Mouse (Mus musculus): ENCODE results near the gene St6galnac5. TPM values are rescaled to one million over a fixed set of nuclear protein-coding genes. Genes with fewer than 3 reads are reported as not detected.
A peak's percentile ranks its signal among the peaks of the same experiment; 100 is the strongest.

St6galnac5 gene
- polyA plus RNA-seq, 1 experiment = 1.2 TPM

GRCm38 (mm10) chr3:152867654-152868525, 114.2 kb downstream of the St6galnac5 start:
- no peak for DNase-seq (ENCODE audit: low read depth in 1 of 2, low spot score in 2 of 2)
- no peaks in the 10 kb centered on the region for H3K4me1 ChIP-seq (ENCODE audit: control insufficient read depth, insufficient read depth, insufficient read length)
- H3K27me3 ChIP-seq (ENCODE audit: control insufficient read depth, insufficient read depth, low read length) = no peaks in the 10 kb centered on the region
- WGBS = 89% methylated on average over 12 of the region's 12 CpGs
- no peaks in the 10 kb centered on the region for H3K36me3 ChIP-seq (ENCODE audit: control insufficient read depth, insufficient read depth, low read length)
- TF ChIP-seq POLR2A (IDR thresholded peaks at IDR 0.05; ENCODE audit: low read depth, low read length) (no peak), CTCF (IDR thresholded peaks at IDR 0.05; ENCODE audit: extremely low read depth, insufficient read depth, insufficient read length, insufficient replicate concordance) (no peak)
- no peak overlapping the region for H3K4me3 ChIP-seq (ENCODE audit: extremely low read depth, insufficient read depth, insufficient read length)
- H3K27ac ChIP-seq (ENCODE audit: insufficient read depth, low read length) = no peak overlapping the region

DNA sequence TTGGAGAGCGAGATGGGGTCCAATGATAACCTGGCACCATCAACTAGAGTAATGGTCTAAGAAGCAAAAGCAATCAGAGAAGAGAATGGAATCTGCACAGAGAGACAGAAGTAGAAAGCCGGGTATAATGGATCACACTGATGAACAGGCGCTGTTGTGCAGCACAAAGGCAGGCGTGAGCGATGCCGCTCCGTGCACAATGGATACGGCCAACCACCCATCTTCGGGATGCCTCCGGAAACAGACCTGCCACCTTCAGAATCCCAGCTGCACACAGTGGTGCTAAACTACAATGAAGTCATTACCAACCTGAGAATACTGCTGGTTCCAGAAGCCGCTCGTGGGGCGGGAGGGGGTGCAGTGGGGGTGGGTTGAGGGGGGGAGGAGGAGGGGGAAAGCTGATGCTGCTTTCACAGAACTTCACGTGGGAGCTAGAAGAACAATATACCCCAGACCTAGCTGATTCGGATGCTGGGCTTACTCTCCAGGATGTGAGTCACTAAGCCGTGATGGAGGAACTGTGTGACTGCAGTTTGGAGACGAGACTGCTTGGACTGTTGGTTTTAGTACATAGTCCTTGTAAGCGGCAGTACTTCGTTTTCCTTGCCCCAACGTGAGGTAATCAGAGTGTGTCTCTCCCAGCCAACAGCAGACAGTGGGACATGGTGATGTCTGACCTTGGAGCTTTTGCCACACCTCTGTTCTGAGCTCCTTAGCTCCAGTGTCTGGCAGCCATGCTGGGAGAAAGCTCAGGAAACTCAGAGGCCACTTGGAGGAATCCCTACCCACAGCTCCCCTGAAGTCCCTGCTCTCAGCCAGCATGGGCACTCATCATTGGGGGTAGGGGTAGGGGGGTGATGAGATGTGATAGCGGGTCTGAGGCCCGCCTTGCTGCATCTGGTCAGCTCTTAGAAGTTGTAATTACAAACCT, 115.7 kb downstream of the St6galnac5 start:
- Histone ChIP-seq H3K27ac (ENCODE audit: insufficient read depth, low read length) (no peak overlapping the region), H3K4me3 (ENCODE audit: extremely low read depth, insufficient read depth, insufficient read length) (no peak overlapping the region), H3K36me3 (ENCODE audit: control insufficient read depth, insufficient read depth, low read length) (no peaks in the 10 kb centered on the region), H3K4me1 (ENCODE audit: control insufficient read depth, insufficient read depth, insufficient read length) (no peaks in the 10 kb centered on the region), H3K27me3 (ENCODE audit: control insufficient read depth, insufficient read depth, low read length) (no peaks in the 10 kb centered on the region)
- no peak for TF ChIP-seq CTCF (IDR thresholded peaks at IDR 0.05; ENCODE audit: extremely low read depth, insufficient read depth, insufficient read length, insufficient replicate concordance)
- no peak for TF ChIP-seq POLR2A (IDR thresholded peaks at IDR 0.05; ENCODE audit: low read depth, low read length)
- DNase-seq (ENCODE audit: low read depth in 1 of 2, low spot score in 2 of 2) = no peak
- WGBS = 87% methylated on average over 22 of the region's 22 CpGs

- DNase-seq (ENCODE audit: low read depth in 1 of 2, low spot score in 2 of 2) = no peak
- no peak for TF ChIP-seq CTCF (IDR thresholded peaks at IDR 0.05; ENCODE audit: extremely low read depth, insufficient read depth, insufficient read length, insufficient replicate concordance)
- H3K4me3 ChIP-seq (ENCODE audit: extremely low read depth, insufficient read depth, insufficient read length) = no peak overlapping the region
- 96% methylated on average over 1 of the region's 1 CpGs for WGBS
- no peaks in the 10 kb centered on the region for H3K36me3 ChIP-seq (ENCODE audit: control insufficient read depth, insufficient read depth, low read length)
- H3K4me1 ChIP-seq (ENCODE audit: control insufficient read depth, insufficient read depth, insufficient read length) = no peaks in the 10 kb centered on the region
- no peaks in the 10 kb centered on the region for H3K27me3 ChIP-seq (ENCODE audit: control insufficient read depth, insufficient read depth, low read length)
- no peak overlapping the region for H3K27ac ChIP-seq (ENCODE audit: insufficient read depth, low read length)
Measured at GRCm38 (mm10) chr3:152861978-152862377, 120.1 kb downstream of the St6galnac5 start.

DNA sequence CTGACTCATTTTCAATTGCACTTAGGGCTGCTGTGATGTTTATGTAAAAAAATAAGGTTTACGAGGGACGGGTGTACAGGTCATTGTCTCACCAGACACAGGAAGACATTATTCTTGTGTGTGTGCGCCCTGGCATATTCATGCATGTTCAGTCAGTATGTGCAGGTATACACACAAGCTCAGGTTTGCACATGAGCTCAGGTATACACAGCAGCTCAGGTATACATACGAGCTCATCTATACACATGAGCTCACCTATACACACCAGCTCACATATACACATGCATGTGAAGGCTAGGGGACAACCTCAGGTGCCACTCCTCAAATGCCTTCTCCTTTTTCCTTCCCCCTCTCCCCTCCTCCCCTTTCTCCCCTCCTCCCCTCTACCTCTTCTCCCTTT, 120.6 kb downstream of the St6galnac5 start:
- TF ChIP-seq CTCF (IDR thresholded peaks at IDR 0.05; ENCODE audit: extremely low read depth, insufficient read depth, insufficient read length, insufficient replicate concordance) (no peak), POLR2A (IDR thresholded peaks at IDR 0.05; ENCODE audit: low read depth, low read length) (no peak)
- Histone ChIP-seq H3K36me3 (ENCODE audit: control insufficient read depth, insufficient read depth, low read length) (no peaks in the 10 kb centered on the region), H3K4me3 (ENCODE audit: extremely low read depth, insufficient read depth, insufficient read length) (no peak overlapping the region), H3K4me1 (ENCODE audit: control insufficient read depth, insufficient read depth, insufficient read length) (no peaks in the 10 kb centered on the region), H3K27ac (ENCODE audit: insufficient read depth, low read length) (no peak overlapping the region), H3K27me3 (ENCODE audit: control insufficient read depth, insufficient read depth, low read length) (no peaks in the 10 kb centered on the region)
- no peak for DNase-seq (ENCODE audit: low read depth in 1 of 2, low spot score in 2 of 2)
- WGBS = 87% methylated on average over 4 of the region's 4 CpGs

- H3K4me1 ChIP-seq (ENCODE audit: control insufficient read depth, insufficient read depth, insufficient read length) = no peaks in the 10 kb centered on the region; the same call in 1 of the 2 replicates
- peak in 1 of 2 experiments; percentile 5 for DNase-seq (ENCODE audit: low read depth in 1 of 2, low spot score in 2 of 2)
- no peak overlapping the region for H3K27ac ChIP-seq (ENCODE audit: insufficient read depth, low read length)
- WGBS = 39% methylated on average over 10 of the region's 10 CpGs
- no peaks in the 10 kb centered on the region for H3K27me3 ChIP-seq (ENCODE audit: control insufficient read depth, insufficient read depth, low read length)
- no peaks in the 10 kb centered on the region for H3K36me3 ChIP-seq (ENCODE audit: control insufficient read depth, insufficient read depth, low read length)
- H3K4me3 ChIP-seq (ENCODE audit: extremely low read depth, insufficient read depth, insufficient read length) = no peak overlapping the region
- no peak for TF ChIP-seq CTCF (IDR thresholded peaks at IDR 0.05; ENCODE audit: extremely low read depth, insufficient read depth, insufficient read length, insufficient replicate concordance)
- no peak for TF ChIP-seq POLR2A (IDR thresholded peaks at IDR 0.05; ENCODE audit: low read depth, low read length)
Measured at GRCm38 (mm10) chr3:152856095-152856494, 126.0 kb downstream of the St6galnac5 start.

DNA sequence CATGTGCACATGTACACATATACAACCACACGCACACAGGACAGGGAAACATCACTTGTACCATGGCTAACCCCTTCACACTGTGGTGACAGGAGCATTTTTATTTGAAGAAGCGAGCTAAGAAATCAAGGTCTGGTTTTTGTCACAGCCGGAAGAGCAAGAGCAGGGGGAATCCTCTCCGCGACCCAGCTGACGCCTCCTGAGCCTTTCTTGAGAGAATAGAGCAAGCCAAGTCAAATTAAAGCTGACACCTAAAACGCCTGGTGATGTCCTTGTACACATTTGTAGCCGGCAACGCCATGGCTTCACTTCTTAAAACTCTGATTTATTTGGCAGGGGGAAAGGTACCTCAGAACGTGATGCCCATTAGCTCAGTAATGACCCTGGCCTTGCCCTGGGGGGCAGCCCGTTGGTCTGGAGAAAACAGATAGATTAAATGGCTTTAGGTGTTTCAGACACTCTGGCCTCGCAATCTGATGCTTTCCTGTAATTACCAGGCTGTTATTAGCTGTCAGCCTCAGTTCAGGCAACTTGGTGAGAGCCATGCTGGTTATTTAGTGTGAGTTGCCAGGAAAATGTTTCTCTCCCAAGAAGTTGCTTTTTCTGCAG, 126.9 kb downstream of the St6galnac5 start:
- Histone ChIP-seq H3K4me3 (ENCODE audit: extremely low read depth, insufficient read depth, insufficient read length) (no peak overlapping the region), H3K27me3 (ENCODE audit: control insufficient read depth, insufficient read depth, low read length) (no peaks in the 10 kb centered on the region), H3K27ac (ENCODE audit: insufficient read depth, low read length) (no peak overlapping the region), H3K4me1 (ENCODE audit: control insufficient read depth, insufficient read depth, insufficient read length) (no peaks in the 10 kb centered on the region; the same call in 1 of the 2 replicates), H3K36me3 (ENCODE audit: control insufficient read depth, insufficient read depth, low read length) (no peaks in the 10 kb centered on the region)
- no peak for TF ChIP-seq CTCF (IDR thresholded peaks at IDR 0.05; ENCODE audit: extremely low read depth, insufficient read depth, insufficient read length, insufficient replicate concordance)
- TF ChIP-seq POLR2A (IDR thresholded peaks at IDR 0.05; ENCODE audit: low read depth, low read length) = no peak
- DNase-seq (ENCODE audit: low read depth in 1 of 2, low spot score in 2 of 2) = no peak
- 85% methylated on average over 12 of the region's 12 CpGs for WGBS

Data from spleen, adult 2 months (tissue).